Mouse (Mus musculus): ENCODE data around the gene Pam.
A peak's percentile ranks its signal among the peaks of the same experiment; 100 is the strongest.

Pam gene

DNA sequence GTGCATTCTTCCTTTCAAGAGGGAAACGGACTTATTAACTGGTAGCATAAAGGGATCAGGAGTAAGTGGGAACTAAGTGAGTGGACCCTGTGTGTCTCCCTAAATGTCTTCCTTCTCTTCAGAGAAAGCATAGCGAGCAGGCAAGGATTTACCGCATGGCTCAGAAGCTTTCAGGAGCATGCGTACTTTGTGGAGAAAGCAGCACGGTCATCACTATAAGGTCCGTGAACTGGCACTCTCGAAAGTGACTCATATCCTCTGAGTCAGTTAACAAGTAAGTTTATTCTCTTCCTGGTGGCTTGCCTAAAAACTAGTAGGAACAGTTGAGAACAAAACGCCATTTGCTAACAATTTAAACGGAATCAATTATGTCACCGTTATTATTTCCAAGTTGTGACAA lies 184.6 kb downstream of the Pam start:
- no peak for DNase-seq (ENCODE audit: low spot score)

DNA sequence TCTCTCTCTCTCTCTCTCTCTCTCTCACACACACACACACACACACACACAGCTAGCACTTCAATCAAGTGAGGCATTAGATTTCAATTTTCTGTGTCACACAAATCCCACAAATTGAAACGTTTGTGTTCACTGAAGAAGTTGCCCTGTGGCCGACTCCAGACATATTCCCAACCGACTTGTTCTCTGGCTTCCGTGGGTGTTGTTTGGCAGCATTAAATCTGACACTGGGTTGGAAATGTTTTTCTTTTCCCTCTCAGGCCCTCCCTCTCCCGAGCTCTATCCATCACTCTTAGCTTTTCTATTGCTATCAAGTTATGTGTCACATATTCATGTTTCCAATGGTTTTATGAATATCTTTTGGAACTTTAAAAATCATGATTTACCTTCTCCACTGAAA lies 185.9 kb downstream of the Pam start:
- DNase-seq (ENCODE audit: low spot score) = no peak

DNA sequence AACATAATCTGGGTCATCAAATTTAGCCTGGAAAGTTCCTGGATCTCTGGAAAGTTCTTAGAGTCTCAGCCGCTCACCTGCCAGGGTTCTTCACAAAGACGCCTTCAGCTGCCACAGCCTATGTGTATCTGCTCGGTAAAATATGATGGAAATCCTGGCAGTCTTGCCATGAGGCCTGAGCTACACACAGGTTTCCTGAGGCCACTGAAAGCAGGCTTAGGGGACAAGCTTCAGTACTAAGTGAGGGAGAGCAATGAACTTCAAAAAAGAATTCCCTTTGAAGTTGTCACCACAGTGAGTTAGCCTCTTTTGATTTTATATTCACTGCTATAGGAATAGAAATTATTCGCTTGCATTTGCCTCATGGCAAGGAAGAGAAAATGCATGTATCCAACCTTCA lies 186.7 kb downstream of the Pam start:
- DNase-seq (ENCODE audit: low spot score) = no peak

DNA sequence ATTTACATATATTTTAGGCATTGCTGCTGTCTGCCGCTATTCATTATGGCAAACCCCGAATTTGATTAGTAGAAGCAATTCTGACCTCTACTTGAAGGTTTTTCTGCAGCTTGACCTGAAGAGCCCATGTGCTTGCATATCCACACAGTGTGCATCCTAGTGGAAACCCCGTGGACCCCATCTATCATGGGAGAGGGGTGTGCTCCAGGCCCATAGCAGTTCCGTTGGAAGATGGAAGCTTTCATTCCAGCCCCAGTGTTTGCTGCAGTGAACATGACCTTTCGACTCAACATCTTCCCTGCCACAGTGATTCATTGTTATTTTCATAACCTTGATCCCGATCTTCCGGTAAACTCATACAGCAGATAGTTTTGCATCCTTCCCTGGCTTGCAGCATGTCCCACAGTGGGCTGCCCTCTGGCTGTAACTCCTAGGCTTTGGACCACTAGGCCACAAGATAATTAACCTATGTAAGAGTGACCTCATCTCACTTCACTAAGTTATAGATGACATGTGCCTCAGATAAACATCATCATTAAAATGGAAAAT lies 191.5 kb downstream of the Pam start:
- no peak for DNase-seq (ENCODE audit: low spot score)

DNA sequence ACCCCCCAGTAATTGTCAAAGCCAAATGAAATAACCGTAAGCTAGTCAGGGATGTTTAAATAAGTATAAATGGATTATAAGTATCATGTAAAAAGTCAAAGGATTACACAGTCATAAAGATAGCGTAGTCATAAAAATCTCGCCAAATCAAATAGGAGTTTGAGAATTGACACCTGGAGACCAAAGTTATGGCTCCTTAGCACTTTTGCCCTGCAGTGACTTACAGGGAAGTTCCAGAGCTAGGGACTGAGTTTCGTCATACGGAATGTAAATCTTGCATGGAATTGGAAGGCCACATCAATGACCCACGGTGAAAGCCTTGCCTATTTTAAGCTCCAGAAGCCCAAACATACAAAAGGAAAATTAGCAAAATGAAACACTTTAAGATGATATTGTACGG lies 192.6 kb downstream of the Pam start:
- DNase-seq (ENCODE audit: low spot score) = no peak

DNA sequence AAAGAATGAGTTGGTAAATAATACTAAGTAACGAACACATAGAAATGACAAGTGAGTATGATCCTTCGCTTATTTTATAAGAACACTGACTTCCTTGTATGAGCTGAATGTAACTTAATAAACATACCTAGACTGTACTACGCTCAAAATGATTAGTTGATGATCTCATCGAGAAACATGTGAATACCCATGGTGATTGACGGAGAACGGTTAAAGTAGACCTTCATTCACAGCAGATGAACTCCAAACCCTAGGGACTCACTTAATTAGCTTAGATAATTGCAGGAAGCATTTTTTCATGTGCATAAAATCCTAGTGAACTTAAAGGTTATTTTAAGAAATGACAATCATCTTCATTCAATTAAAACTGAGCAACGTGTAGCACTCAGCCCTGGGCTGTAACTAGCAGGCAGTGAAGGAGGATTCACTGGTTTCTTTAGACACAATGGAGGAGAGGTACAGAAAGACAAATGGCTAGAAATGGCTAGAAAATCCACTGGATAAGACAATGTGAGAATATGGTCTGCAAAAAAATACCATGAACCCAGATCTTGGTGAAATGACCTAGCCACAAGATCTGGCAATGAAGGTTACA lies 194.8 kb downstream of the Pam start:
- DNase-seq (ENCODE audit: low spot score) = no peak

GRCm38 (mm10) chr1:97887511-97887910 lies 207.9 kb downstream of the Pam start:
- DNase-seq (ENCODE audit: low spot score) = no peak

DNA sequence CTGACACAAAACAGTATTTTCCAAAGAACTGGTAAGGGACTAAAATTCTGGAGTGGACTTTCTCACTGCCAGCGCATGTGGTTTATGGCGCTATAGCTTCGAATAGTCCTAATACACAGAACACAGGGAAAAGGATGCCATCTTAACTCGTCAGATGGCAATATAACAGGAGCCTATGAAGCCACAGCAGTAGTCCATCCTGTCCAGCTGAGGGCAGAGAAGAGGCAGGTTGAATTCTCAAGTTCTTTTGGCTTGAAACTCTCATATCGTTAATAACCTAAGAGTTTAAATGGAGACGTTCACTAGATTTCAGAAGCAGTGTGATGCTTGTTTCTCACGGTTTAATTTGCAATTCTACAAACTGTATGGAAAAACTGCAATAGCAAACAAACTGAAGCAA lies 211.9 kb downstream of the Pam start:
- DNase-seq (ENCODE audit: low spot score) = no peak

GRCm38 (mm10) chr1:97877037-97877436 lies 218.4 kb downstream of the Pam start:
- DNase-seq (ENCODE audit: low spot score) = no peak

DNA sequence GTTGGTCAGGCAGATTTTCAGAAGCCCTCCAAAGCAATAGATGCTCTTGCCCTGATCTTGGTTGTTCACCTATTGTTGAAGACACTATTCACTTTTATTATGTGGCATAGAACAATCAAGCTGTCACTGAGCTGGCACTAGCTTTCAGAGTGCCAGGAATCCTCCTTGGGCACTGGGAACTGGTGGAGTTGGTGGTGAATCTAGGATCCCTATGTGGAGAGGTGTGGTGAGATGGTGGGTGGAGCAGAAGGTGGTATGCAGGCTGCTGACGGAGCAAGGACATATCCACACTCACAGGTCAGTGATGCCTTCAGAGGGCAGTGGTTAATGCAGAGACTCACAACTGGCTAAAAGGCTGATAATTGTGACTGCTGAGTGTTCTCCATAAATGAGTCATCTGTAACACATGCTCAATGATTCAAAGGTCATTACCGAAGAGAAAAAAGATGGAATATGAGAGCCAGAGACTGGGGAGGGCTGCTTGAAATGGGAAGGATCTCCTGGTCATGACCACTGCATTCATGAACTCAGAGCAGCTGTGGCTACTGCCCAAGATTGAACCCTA lies 221.9 kb downstream of the Pam start:
- DNase-seq (ENCODE audit: low spot score) = no peak

DNA sequence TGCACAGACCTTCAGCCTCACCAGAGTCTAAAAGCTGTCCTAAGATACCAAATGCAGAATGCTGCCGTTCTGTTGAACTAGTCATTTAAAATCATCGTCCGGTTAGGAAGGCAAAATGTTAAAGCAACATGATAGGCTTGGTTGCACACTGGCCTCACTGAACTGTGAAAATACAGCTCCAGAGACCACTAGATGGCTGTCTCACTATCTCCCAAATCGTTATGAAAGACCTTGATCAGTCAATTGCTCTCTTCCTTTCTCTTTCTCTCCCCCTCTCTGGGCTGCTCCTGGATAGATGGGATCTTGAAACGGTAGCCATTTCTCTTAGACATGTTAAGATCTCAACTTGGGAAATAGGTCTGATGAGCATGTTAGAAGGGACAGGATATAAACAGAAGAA lies 223.0 kb downstream of the Pam start:
- peak; percentile 26 for DNase-seq (ENCODE audit: low spot score)

DNA sequence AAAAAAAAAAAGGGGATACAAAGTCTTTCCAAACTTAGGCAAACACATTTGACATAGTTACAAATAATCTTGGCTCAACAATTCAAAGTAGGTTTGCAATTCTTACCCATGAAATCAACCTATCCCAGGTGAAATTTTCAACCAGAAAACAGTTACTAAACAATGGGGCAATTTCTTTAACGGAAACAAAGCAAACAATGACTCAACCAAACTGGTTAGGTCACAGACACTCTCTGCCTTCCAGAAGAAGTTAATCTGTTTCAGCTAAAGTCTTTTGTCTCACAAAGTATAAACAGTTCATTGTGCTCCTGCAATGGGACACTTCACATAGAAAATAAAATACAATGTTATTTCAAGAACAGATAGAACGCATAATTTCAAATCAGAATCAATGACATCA lies 223.4 kb downstream of the Pam start:
- DNase-seq (ENCODE audit: low spot score) = no peak

- no peak for DNase-seq (ENCODE audit: low spot score)
These were observed 231.3 kb downstream of the Pam start for GRCm38 (mm10) chr1:97864135-97864534.

DNA sequence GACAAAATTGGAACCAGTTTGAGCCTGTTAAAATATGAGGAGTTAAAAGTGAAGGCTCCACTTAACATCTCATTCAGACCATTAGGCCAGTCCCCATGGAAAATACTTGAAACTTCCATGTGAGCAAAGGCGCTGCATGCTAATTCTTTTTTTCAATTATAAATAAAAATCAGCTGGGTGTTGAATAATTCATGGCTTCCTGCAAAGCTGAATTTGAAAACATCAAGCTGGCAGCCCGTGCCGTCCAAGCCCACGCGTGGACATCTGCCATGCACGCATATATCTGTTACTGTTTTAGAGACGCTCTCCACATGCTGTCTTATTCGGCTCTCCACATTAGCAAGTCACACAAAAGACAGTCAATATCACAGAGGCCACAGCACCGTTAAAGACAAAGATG lies 232.3 kb downstream of the Pam start:
- peak; percentile 47 for DNase-seq (ENCODE audit: low spot score)

GRCm38 (mm10) chr1:97862734-97863133 lies 232.7 kb downstream of the Pam start:
- DNase-seq (ENCODE audit: low spot score) = no peak

GRCm38 (mm10) chr1:97854256-97854655 lies 241.2 kb downstream of the Pam start:
- no peak for DNase-seq (ENCODE audit: low spot score)

- DNase-seq (ENCODE audit: low spot score) = no peak
These were observed 243.8 kb downstream of the Pam start for GRCm38 (mm10) chr1:97851601-97852175.

GRCm38 (mm10) chr1:97848601-97849241 lies 246.7 kb downstream of the Pam start:
- DNase-seq (ENCODE audit: low spot score) = peak; percentile 67

GRCm38 (mm10) chr1:97843220-97843992 lies 252.0 kb downstream of the Pam start:
- DNase-seq (ENCODE audit: low spot score) = no peak

- DNase-seq (ENCODE audit: low spot score) = no peak
These were observed 261.1 kb downstream of the Pam start for GRCm38 (mm10) chr1:97834354-97834822.

DNA sequence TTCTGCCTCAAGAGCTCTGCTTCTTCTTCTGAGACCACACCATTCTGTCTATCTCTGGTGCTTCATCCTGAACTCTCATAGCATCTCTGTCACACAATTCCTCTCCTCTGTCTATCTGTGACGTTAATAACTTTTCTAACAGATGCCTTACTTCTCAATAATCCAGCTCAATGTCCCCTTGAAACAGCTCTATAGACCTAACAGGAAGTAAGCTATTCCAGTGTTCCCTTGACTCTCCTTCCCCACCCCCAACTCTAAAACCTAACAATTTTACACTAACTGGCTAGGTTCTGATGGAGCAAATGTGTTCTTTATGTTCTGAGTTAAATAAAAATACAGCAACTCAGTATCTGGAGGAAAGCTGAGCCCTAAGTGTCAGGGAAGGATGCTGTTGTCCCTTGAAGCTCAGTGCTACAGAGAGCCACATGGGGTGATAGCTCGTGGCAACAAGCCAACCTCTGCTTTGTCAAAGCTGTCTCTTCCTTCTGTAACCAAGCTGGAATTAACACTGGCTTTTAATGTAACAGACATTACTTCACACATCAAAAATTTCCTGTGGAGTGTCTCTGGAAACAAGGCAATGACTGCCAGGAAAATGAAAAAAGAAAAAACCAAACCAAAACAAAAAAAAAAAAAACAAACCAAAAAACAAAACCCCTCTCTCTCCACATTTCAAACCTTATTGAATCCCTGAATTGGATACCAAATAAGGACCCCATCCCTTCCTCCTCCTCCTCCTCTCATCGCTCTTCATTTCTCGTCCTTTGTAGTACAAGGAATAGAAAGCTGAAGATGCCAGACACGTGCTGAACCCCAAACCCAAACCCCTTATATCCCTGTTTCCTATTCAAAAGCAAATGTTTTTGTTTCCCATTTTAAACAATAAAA lies 261.7 kb downstream of the Pam start:
- no peak for DNase-seq (ENCODE audit: low spot score)

Measured in retina, embryonic 14.5 days (tissue).